Mouse (Mus musculus) E14TG2a.4 (cell line): ENCODE data around the gene Chd3.

Experiments
- CTCF ChIP-seq: conservative IDR thresholded peaks from 2 replicates; pipeline ENCODE4 v1.5.1; 2014; ENCODE audit warnings: low read length
- NANOG ChIP-seq: IDR thresholded peaks from 2 replicates; pipeline ENCODE4 v1.6.1; 2014; ENCODE audit warnings: borderline replicate concordance, low read length, mixed read lengths

- no peak for TF ChIP-seq NANOG
- TF ChIP-seq CTCF = no peak
These were observed 31.1 kb upstream of the Chd3 start for GRCm38 (mm10) chr11:69400083-69400850.
